ENCODE assay signal across 9 mouse cellular contexts in genomic region chr3:143100810-143101645, GRCm38 (mm10).
DNase-seq lines count a peak whose midpoint lies in the region; ATAC-seq and TF ChIP-seq lines count a peak whose summit lies in the region.
"Had no signal": no experiment of that assay in that cellular context is flagged by ENCODE, and none has a peak within 500 bp of the region (broad histone marks: within the 10 kb centered on the region; RNA-seq: fewer than 3 reads in every experiment).

No protein-coding gene starts in this region.

- no peak for TF ChIP-seq EP300 in lung, postnatal 0 days (IDR thresholded peaks at IDR 0.05)

- H3K36me3 ChIP-seq in ES-E14 (ENCODE audit: control insufficient read depth, insufficient read depth, low read length, poor library complexity, severe bottlenecking): no peaks in the 10 kb centered on the region
- H3K36me3 ChIP-seq in embryonic facial prominence, embryonic 14.5 days (ENCODE audit: control insufficient read depth, insufficient read depth, low read length): no peaks in the 10 kb centered on the region
- no peaks in the 10 kb centered on the region for H3K36me3 ChIP-seq in hindbrain, postnatal 0 days (ENCODE audit: insufficient read depth, low read length)
- no peaks in the 10 kb centered on the region for H3K36me3 ChIP-seq in lung, postnatal 0 days (ENCODE audit: insufficient read depth, low read length)

- in situ Hi-C loops in ES-E14 (cut with MboI; ENCODE audit: low sequenced_read_pairs in 2 of 2, unreplicated experiment in 2 of 2): no loop called here

- ATAC-seq in frontal cortex, adult (ENCODE audit: low TSS enrichment): peak; percentile 62
- ATAC-seq in embryonic facial prominence, embryonic 14.5 days (ENCODE audit: low read depth): peak; percentile 12; the same call in 1 of the 2 replicates
- peak; percentile 86 for ATAC-seq in hindbrain, postnatal 0 days
- peak; percentile 57; the same call in 1 of the 2 replicates for ATAC-seq in lung, postnatal 0 days
- ATAC-seq in erythroid progenitor cell, adult 5-6 weeks (replicated peaks; ENCODE audit: low FRiP score, poor library complexity, severe bottlenecking): no peak

- 6% methylated on average over 21 of the region's 59 CpGs for WGBS in embryonic facial prominence, embryonic 14.5 days
- 2% methylated on average over 58 of the region's 59 CpGs for WGBS in hindbrain, postnatal 0 days
- 4% methylated on average over 59 of the region's 59 CpGs for WGBS in lung, postnatal 0 days

- H3K4me1 ChIP-seq in ES-E14 (ENCODE audit: control insufficient read depth in 2 of 2, insufficient read depth in 2 of 2, low read length in 2 of 2, poor library complexity in 1 of 2): peaks cover 0 to 2% of the 10 kb centered on the region in 2 experiments; a peak in 1 of 4 replicates
- no peaks in the 10 kb centered on the region for H3K4me1 ChIP-seq in embryonic facial prominence, embryonic 14.5 days (ENCODE audit: control insufficient read depth, insufficient read depth, low read length)
- H3K4me1 ChIP-seq in hindbrain, postnatal 0 days (ENCODE audit: insufficient read depth, low read length): 0 out of 2 replicates have a peak, but pooled peaks cover 5% of the 10 kb centered on the region
- peaks cover 3% of the 10 kb centered on the region; the same call in 1 of the 2 replicates for H3K4me1 ChIP-seq in lung, postnatal 0 days (ENCODE audit: insufficient read depth, low read depth, low read length)

- no peak for TF ChIP-seq CTCF in hindbrain, postnatal 0 days (IDR thresholded peaks at IDR 0.05; ENCODE audit: low read depth)
- TF ChIP-seq CTCF in lung, postnatal 0 days (IDR thresholded peaks at IDR 0.05): no peak

- H3K9ac ChIP-seq in ES-E14 (ENCODE audit: insufficient read depth, low read depth, low read length, poor library complexity, severe bottlenecking): peak overlapping the region; percentile 44; the same call in 1 of the 2 replicates
- peak overlapping the region; percentile 60 for H3K9ac ChIP-seq in embryonic facial prominence, embryonic 14.5 days (ENCODE audit: low read depth, low read length)
- peak overlapping the region; percentile 57 for H3K9ac ChIP-seq in hindbrain, postnatal 0 days (replicated peaks; ENCODE audit: low read length)
- H3K9ac ChIP-seq in lung, postnatal 0 days (replicated peaks; ENCODE audit: low read depth): 0 out of 2 replicates have a peak overlapping the region, but pooled peaks have one; percentile 32

- H3K27me3 ChIP-seq in embryonic facial prominence, embryonic 14.5 days (replicated peaks; ENCODE audit: control insufficient read depth, insufficient read depth, low read length): peaks cover 15% of the 10 kb centered on the region
- no peaks in the 10 kb centered on the region for H3K27me3 ChIP-seq in hindbrain, postnatal 0 days (ENCODE audit: insufficient read depth, low read length)
- H3K27me3 ChIP-seq in lung, postnatal 0 days (replicated peaks; ENCODE audit: insufficient read depth, low read length): no peaks in the 10 kb centered on the region
- H3K27me3 ChIP-seq: CH12.LX had no signal

- no peak for DNase-seq in frontal cortex, postnatal 14 days (ENCODE audit: low spot score in 2 of 2)
- DNase-seq in ES-E14 (ENCODE audit: low read depth, low spot score): no peak
- peak; percentile 44 for DNase-seq in embryonic facial prominence, embryonic 14.5 days (ENCODE audit: low spot score)
- peak; percentile 79 for DNase-seq in hindbrain, postnatal 0 days (ENCODE audit: low spot score)
- DNase-seq in lung, postnatal 0 days (ENCODE audit: low spot score): peak; percentile 35
- DNase-seq in right cerebral cortex, adult 2 months (ENCODE audit: low spot score in 2 of 2): peak; percentile 37 to 52

- H3K4me3 ChIP-seq in ES-E14 (ENCODE audit: insufficient read depth in 1 of 2, low read depth in 1 of 2, low read length in 2 of 2, poor library complexity in 1 of 2, severe bottlenecking in 1 of 2): peak overlapping the region; percentile 63 to 67
- H3K4me3 ChIP-seq in embryonic facial prominence, embryonic 14.5 days (ENCODE audit: low read depth, low read length): peak overlapping the region; percentile 47
- peak overlapping the region; percentile 49 for H3K4me3 ChIP-seq in hindbrain, postnatal 0 days (ENCODE audit: low read length)
- H3K4me3 ChIP-seq in lung, postnatal 0 days (ENCODE audit: low read depth, low read length): peak overlapping the region; percentile 38

- H3K9me3 ChIP-seq in ES-E14 (ENCODE audit: control insufficient read depth, insufficient read depth, low read depth, low read length): no peaks in the 10 kb centered on the region
- no peaks in the 10 kb centered on the region for H3K9me3 ChIP-seq in embryonic facial prominence, embryonic 14.5 days (ENCODE audit: control insufficient read depth, low read length)
- H3K9me3 ChIP-seq in hindbrain, postnatal 0 days (ENCODE audit: low read length): no peaks in the 10 kb centered on the region
- H3K9me3 ChIP-seq in lung, postnatal 0 days (ENCODE audit: low read length): no peaks in the 10 kb centered on the region

- H3K4me2 ChIP-seq in embryonic facial prominence, embryonic 14.5 days (ENCODE audit: low read depth, low read length): peak overlapping the region; percentile 87
- H3K4me2 ChIP-seq in hindbrain, postnatal 0 days (ENCODE audit: low read depth, low read length): peak overlapping the region; percentile 67
- H3K4me2 ChIP-seq in lung, postnatal 0 days (replicated peaks; ENCODE audit: low read depth, low read length): peak overlapping the region; percentile 69

- no peak overlapping the region for H3K27ac ChIP-seq in ES-E14 (ENCODE audit: insufficient read depth, low read depth, low read length, poor library complexity, severe bottlenecking)
- no peak overlapping the region for H3K27ac ChIP-seq in embryonic facial prominence, embryonic 14.5 days (replicated peaks; ENCODE audit: low read depth, low read length)
- peak overlapping the region; percentile 51; the same call in 1 of the 2 replicates for H3K27ac ChIP-seq in hindbrain, postnatal 0 days
- no peak overlapping the region for H3K27ac ChIP-seq in lung, postnatal 0 days (ENCODE audit: low read length)

TF ChIP-seq in ES-E14, 5 proteins besides CTCF, POLR2A, EP300 and RAD21:
- TF ChIP-seq ZNF384 (IDR thresholded peaks at IDR 0.05; ENCODE audit: low read depth, low read length) (no peak), CHD2 (IDR thresholded peaks at IDR 0.05; ENCODE audit: low read depth, low read length) (no peak), ZC3H11A (IDR thresholded peaks at IDR 0.05; ENCODE audit: borderline replicate concordance, low read depth, low read length) (no peak), HCFC1 (IDR thresholded peaks at IDR 0.05; ENCODE audit: borderline replicate concordance, insufficient read depth, low read length) (no peak), MAFK (IDR thresholded peaks at IDR 0.05; ENCODE audit: insufficient read depth, low read depth, low read length) (no peak)

Comparison
In these comparisons a context has a peak if more than half of its experiments do, and no peak if none do; other contexts are left out.
1. DNase-seq: peak in embryonic facial prominence, embryonic 14.5 days (single experiment), hindbrain, postnatal 0 days (single experiment), lung, postnatal 0 days (single experiment) and right cerebral cortex, adult 2 months (2 of 2); none in frontal cortex, postnatal 14 days (0 of 2) and ES-E14 (single experiment).
2. Peak in every context shown above with its lines, with median percentiles within 50 percentile points of each other: H3K4me3 ChIP-seq, H3K9ac ChIP-seq and H3K4me2 ChIP-seq.